Mouse (Mus musculus) B cell, adult 67 days (primary cell): ENCODE data around the gene Chpf. TPM values are rescaled to one million over a fixed set of nuclear protein-coding genes. Genes with fewer than 3 reads are reported as not detected.

ENCODE experiments used
- total RNA-seq, 2 experiments: library from RNA; stranded (reverse); gene quantifications; 4 replicates each; pipeline ENCODE4 v1.2.4; 2023

Gene Chpf
- total RNA-seq: 10 to 100 TPM; 23.1 to 24.5 TPM

DNA sequence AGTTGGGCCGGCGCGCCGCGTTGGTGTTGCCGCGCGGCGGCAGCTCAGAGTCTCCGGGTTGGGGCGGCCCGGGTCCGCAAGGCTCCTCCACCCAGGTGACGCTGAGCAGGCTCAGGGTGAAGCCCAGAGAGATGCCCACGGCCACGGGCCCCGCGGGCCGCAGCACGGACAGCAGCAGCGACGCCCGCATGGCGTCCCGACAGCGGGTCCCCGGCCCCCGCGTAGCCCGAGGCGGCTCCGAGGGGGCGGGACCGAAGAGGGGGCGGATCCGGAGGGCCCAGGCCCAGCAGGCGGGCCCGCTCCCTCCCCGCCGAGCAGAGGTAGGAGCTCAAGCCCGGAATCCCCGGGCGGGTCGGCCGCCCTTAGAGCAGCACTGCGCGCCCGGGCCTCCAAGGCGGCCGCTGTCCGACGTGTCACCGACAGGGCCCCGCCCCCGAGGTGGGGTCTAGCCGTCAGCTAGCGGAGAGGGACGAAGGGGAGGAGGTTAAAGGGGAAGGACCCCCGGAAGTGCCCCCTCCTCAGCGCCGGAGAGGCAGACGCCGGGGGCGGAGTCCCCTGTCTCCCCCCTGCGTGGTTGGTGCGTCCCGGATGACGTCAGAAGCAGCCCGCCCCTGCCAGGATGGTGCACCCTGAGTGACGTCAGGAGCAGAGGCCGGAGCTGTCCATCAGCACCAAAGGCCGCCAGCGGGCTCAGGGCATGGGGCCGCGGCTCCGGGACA lies at the start of gene Chpf, which contains the start of gene Tmem198:
Chpf (minus strand) TSS at position 392 of the 719 bp plus-strand sequence.
Tmem198 (plus strand) TSS at position 617 of the 719 bp plus-strand sequence.

DNA sequence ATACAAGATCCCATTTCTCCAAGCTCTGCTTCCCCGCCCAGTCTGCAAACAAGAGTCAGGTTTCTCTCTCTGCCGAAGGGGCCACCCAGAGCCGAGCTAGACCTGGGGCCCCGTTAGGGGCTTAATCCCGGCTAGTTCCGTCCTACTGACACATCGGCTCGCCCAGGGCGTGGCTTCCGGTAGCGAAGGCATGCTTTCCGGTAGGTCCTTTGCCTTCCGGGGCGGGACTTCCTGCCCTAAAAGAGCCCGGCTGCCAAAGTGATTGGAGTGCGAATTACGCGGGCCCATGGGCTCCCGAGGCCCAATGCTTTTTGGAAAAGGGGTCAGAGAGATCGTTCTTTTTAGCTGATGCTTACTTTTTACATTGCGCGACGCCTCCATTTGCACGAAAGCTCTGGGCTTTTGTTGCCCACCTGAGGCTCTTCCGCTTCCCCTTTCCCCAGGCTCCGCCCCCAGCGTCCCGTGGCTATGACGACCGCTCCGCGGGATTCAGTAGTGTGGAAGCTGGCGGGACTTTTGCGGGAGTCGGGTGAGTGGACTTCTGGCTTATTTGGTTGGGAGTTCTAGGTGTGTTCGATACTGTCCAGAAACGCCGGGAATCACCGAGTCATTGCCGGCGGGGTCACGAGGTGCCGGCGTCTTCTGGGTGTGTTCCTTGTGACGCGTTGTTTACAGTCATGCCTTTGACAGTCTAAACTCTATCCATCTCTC lies 42.4 kb upstream of the Chpf start, which contains the start of gene Stk11ip:
Stk11ip (plus strand) TSS at position 209 of the 711 bp plus-strand sequence.

DNA sequence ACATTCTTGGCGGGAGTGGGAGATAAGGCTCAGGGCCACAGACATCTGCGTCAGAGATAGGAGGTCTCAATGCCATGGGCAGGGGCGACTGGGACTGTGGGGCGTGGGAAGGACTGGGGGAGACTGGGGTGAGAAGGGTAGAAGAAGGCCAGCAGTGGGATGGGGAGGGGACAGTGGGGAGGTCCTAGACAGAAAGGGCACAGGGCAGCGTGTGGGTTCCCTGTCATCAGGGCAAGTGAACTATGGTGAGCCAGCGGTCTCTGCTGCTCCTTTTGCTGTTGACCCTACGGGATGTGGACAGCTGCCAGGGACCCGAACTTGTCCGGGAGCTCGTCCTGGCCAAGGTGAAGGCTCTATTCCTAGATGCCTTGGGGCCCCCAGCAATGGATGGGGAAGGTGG lies 27.9 kb upstream of the Chpf start, which contains the start of gene Inha:
Inha (plus strand) TSS at position 72 of the 400 bp plus-strand sequence.

DNA sequence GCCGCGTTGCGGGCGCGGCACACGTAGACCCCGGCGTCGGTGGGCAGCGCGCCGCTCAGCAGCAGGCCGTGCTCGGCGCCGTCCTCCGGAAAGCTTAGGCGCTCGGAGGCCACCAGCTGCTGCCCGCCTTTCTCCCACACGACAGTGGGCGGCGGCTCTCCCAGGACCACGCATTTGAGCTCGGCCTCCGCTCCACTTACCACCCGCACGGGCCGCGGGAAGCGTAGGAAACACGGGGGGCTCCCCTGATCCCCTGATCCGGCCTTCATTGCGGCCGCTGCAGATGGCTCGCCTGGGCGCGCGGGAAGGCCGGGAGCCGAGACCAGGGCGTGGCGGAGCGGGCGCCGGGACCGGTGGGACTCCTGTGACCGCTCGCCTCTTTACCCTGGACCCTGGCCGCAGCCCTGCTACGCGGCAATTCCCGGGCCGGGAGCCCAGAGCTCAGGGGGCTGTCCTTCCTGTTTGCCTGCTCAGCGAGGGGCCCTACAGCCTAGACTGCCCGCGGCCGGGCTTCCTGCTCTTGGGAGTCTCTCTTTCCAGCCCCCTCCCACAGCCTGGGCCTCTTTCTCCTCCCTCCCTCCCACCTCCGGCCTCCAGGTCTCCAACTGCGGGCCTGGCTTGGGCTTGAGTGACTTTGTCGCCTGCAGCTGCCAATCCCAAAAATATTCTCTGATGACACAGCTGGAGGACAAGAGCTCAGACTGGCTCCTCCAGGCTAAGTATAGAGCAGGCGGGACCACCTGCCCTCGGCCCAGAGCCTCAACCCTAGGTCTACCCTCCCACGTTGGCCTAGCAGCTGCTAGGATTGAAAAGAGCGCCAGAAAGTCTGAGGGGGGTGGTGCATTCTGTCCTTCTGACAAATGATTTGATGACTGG lies 27.1 kb upstream of the Chpf start, which contains the start of gene Obsl1:
Obsl1 (minus strand) TSS at position 497 of the 876 bp plus-strand sequence.

DNA sequence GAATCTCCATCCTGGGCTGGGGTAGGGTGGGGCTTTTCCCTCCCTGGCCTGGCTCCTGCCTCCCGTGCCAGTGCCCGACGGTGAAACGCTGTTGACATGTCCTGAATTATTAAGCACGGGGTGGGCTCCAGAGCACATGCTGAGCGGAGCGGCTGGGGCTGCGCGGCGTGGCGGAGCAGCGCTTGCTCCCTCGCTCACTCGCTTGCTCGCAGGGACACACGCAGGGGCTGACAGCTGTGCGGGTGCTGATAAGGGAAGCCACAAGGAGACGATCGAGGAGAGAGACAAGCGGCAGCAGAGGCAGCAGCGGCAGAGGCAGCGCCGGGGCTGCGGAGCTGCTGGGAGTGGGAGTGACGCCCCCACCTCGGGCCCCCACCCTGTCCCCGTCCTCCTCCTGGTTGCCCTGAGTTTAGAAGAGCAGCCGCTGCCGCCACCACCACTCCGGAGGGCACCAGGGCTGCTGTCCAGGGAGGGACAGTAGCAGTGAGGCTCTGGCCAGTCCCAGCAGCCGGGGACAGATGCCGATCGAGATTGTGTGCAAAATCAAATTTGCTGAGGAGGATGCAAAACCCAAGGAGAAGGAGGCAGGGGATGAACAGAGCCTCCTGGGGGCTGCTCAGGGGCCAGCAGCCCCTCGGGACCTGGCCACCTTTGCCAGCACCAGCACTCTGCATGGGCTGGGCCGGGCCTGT lies 28.6 kb downstream of the Chpf start, which contains the start of gene Asic4:
Asic4 (plus strand) TSS at position 123 of the 692 bp plus-strand sequence.

DNA sequence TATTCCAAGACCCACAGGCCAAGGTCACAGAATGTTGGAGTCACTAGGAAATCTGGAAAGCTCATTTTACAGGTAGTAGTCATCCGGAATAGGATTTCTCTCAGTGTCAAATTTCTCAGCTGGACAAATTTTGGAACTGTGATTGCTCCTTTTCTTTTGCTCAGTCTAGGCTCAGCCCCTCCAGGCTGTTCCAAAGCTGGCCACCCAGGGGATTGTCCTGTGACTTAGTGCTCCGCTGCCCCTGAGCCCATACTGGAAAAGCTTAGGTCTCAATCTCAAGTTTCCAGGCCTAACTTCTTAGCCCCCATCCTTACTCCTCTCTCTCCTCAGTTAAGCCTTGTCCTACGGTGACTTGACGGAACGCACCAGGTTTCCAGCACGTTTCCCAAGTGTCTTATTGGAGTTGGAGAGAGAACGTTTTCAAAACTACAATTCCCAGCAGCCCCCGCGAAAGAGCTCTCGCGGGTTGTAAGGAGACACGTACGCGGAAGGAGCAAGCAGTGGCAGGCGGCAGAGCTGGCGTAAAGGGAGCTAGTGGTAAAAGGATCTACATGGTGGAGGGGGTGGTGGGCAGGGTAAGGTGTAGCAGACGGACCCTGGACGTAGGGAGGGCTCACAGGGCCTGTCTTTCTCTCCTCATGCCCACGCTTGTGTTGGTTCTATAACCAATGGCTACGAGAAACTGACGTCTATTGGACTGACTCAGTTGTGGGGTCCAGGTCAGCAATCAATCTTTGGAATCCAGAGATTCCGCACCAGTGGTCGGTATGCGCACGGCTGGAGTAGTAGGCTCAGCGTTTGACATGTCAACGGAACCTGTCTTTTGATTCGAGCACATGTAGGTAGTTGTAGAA lies 43.4 kb downstream of the Chpf start, which contains the start of gene Gmppa:
Gmppa (plus strand) TSS at position 456 of the 854 bp plus-strand sequence.

Other genes with a start within 250 kb of the Chpf start
- not detected for gene A630095N17Rik, start 247.2 kb downstream of the Chpf start, total RNA-seq
- 10 to 100 TPM; 64.1 to 88.9 TPM for gene Dnajb2, start 242.9 kb downstream of the Chpf start, total RNA-seq
- gene Ptprn, start 214.8 kb downstream of the Chpf start, total RNA-seq: not detected
- gene Resp18, start 200.9 kb downstream of the Chpf start, total RNA-seq: not detected
- gene Dnpep, start 161.3 kb downstream of the Chpf start, total RNA-seq: 10 to 100 TPM; 51.6 to 61.7 TPM
- gene Des, start 119.0 kb downstream of the Chpf start, total RNA-seq: not detected
- not detected for gene Speg, start 104.0 kb downstream of the Chpf start, total RNA-seq
- 10 to 100 TPM; 53.0 to 85.9 TPM for gene Gmppa, start 43.4 kb downstream of the Chpf start, total RNA-seq
- gene Asic4, start 28.9 kb downstream of the Chpf start, total RNA-seq: not detected
- gene Tmem198, start 225 bp upstream of the Chpf start, total RNA-seq: 1 to 10 TPM; 2.8 to 5.5 TPM
- not detected for gene Obsl1, start 27.1 kb upstream of the Chpf start, total RNA-seq
- gene Inha, start 27.8 kb upstream of the Chpf start, total RNA-seq: not detected
- gene Stk11ip, start 42.2 kb upstream of the Chpf start, total RNA-seq: 100 to 1,000 TPM; 174 to 178 TPM
- under 1 TPM; 0.26 to 0.36 TPM for gene Slc4a3, start 67.0 kb upstream of the Chpf start, total RNA-seq